Mouse (Mus musculus) heart, adult 2 months (tissue): ENCODE data around the gene Pak2.

Source experiments
- CTCF ChIP-seq: fragments of 200-600 bp; IDR thresholded peaks from 2 replicates; pipeline ENCODE4 v1.8.1; 2022; ENCODE audit warnings: antibody characterized with exemption, mild to moderate bottlenecking, moderate library complexity
- EP300 ChIP-seq: fragments of 200-500 bp; IDR thresholded peaks from 2 replicates; pipeline ENCODE4 v1.6.1; 2011; ENCODE audit warnings: low read depth, low read length, control low read depth; ENCODE audit not compliant: insufficient read depth

DNA sequence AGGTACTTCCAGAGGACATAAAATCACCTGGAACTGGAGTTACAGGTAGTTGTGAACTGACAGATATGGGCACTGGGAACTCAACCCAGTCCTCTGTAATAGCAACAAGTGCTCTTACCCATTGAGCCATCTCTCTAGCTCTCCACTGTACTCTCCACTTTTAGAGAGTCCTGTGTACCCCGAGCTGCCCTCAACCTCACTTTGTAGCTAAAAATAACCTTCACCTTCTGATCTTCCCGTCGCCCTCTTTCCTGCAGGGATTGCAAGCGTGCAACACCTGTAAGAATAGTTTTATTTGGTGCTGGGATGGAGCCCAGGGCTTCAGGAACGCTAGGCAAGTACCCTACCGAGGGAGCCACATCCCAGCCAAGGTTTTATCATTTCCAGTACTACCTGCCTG, 36.6 kb upstream of the Pak2 start:
- no peak for TF ChIP-seq CTCF
- TF ChIP-seq EP300: no peak
